Mouse (Mus musculus): Measurements from ENCODE around the gene Fuk.

Gene Fuk

GRCm38 (mm10) chr8:110901056-110901455 is 1.2 kb downstream of the Fuk start:
- DNase-seq (ENCODE audit: low read depth, low spot score) = no peak
- no peaks in the 10 kb centered on the region for H3K27me3 ChIP-seq (ENCODE audit: control insufficient read depth, insufficient read depth, low read length, poor library complexity, severe bottlenecking)
- H3K36me3 ChIP-seq (ENCODE audit: control insufficient read depth, insufficient read depth, low read length, poor library complexity, severe bottlenecking) = no peaks in the 10 kb centered on the region

GRCm38 (mm10) chr8:110897495-110897894 is 4.8 kb downstream of the Fuk start:
- no peak for DNase-seq (ENCODE audit: low read depth, low spot score)
- Histone ChIP-seq H3K27me3 (ENCODE audit: control insufficient read depth, insufficient read depth, low read length, poor library complexity, severe bottlenecking) (no peaks in the 10 kb centered on the region), H3K36me3 (ENCODE audit: control insufficient read depth, insufficient read depth, low read length, poor library complexity, severe bottlenecking) (no peaks in the 10 kb centered on the region)

GRCm38 (mm10) chr8:110895812-110896211 is 6.5 kb downstream of the Fuk start:
- Histone ChIP-seq H3K36me3 (ENCODE audit: control insufficient read depth, insufficient read depth, low read length, poor library complexity, severe bottlenecking) (no peaks in the 10 kb centered on the region), H3K27me3 (ENCODE audit: control insufficient read depth, insufficient read depth, low read length, poor library complexity, severe bottlenecking) (no peaks in the 10 kb centered on the region)
- DNase-seq (ENCODE audit: low read depth, low spot score) = no peak

- Histone ChIP-seq H3K27me3 (ENCODE audit: control insufficient read depth, insufficient read depth, low read length, poor library complexity, severe bottlenecking) (no peaks in the 10 kb centered on the region), H3K36me3 (ENCODE audit: control insufficient read depth, insufficient read depth, low read length, poor library complexity, severe bottlenecking) (no peaks in the 10 kb centered on the region)
- no peak for DNase-seq (ENCODE audit: low read depth, low spot score)
Measured at GRCm38 (mm10) chr8:110895254-110895653, 7.0 kb downstream of the Fuk start.

- H3K36me3 ChIP-seq (ENCODE audit: control insufficient read depth, insufficient read depth, low read length, poor library complexity, severe bottlenecking) = no peaks in the 10 kb centered on the region
- no peaks in the 10 kb centered on the region for H3K27me3 ChIP-seq (ENCODE audit: control insufficient read depth, insufficient read depth, low read length, poor library complexity, severe bottlenecking)
- no peak for DNase-seq (ENCODE audit: low read depth, low spot score)
Measured at GRCm38 (mm10) chr8:110894851-110895250, 7.4 kb downstream of the Fuk start.

GRCm38 (mm10) chr8:110892913-110893312 is 9.4 kb downstream of the Fuk start:
- H3K36me3 ChIP-seq (ENCODE audit: control insufficient read depth, insufficient read depth, low read length, poor library complexity, severe bottlenecking) = no peaks in the 10 kb centered on the region; the same call in 1 of the 2 replicates
- no peak for DNase-seq (ENCODE audit: low read depth, low spot score)
- H3K27me3 ChIP-seq (ENCODE audit: control insufficient read depth, insufficient read depth, low read length, poor library complexity, severe bottlenecking) = no peaks in the 10 kb centered on the region

GRCm38 (mm10) chr8:110892040-110892439 is 10.2 kb downstream of the Fuk start:
- no peak for DNase-seq (ENCODE audit: low read depth, low spot score)
- no peaks in the 10 kb centered on the region for H3K27me3 ChIP-seq (ENCODE audit: control insufficient read depth, insufficient read depth, low read length, poor library complexity, severe bottlenecking)
- no peaks in the 10 kb centered on the region; the same call in 1 of the 2 replicates for H3K36me3 ChIP-seq (ENCODE audit: control insufficient read depth, insufficient read depth, low read length, poor library complexity, severe bottlenecking)

GRCm38 (mm10) chr8:110889904-110890470 is 12.3 kb downstream of the Fuk start:
- H3K27me3 ChIP-seq (ENCODE audit: control insufficient read depth, insufficient read depth, low read length, poor library complexity, severe bottlenecking) = no peaks in the 10 kb centered on the region
- no peaks in the 10 kb centered on the region; the same call in 1 of the 2 replicates for H3K36me3 ChIP-seq (ENCODE audit: control insufficient read depth, insufficient read depth, low read length, poor library complexity, severe bottlenecking)
- DNase-seq (ENCODE audit: low read depth, low spot score) = no peak

GRCm38 (mm10) chr8:110888860-110889259 is 13.4 kb downstream of the Fuk start:
- H3K36me3 ChIP-seq (ENCODE audit: control insufficient read depth, insufficient read depth, low read length, poor library complexity, severe bottlenecking) = no peaks in the 10 kb centered on the region; the same call in 1 of the 2 replicates

GRCm38 (mm10) chr8:110888441-110888840 is 13.8 kb downstream of the Fuk start:
- Histone ChIP-seq H3K36me3 (ENCODE audit: control insufficient read depth, insufficient read depth, low read length, poor library complexity, severe bottlenecking) (no peaks in the 10 kb centered on the region; the same call in 1 of the 2 replicates), H3K27me3 (ENCODE audit: control insufficient read depth, insufficient read depth, low read length, poor library complexity, severe bottlenecking) (no peaks in the 10 kb centered on the region)
- no peak for DNase-seq (ENCODE audit: low read depth, low spot score)

More at GRCm38 (mm10) chr8:110888860-110889259, 13.4 kb downstream of the Fuk start:
- H3K27me3 ChIP-seq (ENCODE audit: control insufficient read depth, insufficient read depth, low read length, poor library complexity, severe bottlenecking) = no peaks in the 10 kb centered on the region
- no peak for DNase-seq (ENCODE audit: low read depth, low spot score)

GRCm38 (mm10) chr8:110887551-110887950 is 14.7 kb downstream of the Fuk start:
- no peaks in the 10 kb centered on the region for H3K27me3 ChIP-seq (ENCODE audit: control insufficient read depth, insufficient read depth, low read length, poor library complexity, severe bottlenecking)
- no peaks in the 10 kb centered on the region; the same call in 1 of the 2 replicates for H3K36me3 ChIP-seq (ENCODE audit: control insufficient read depth, insufficient read depth, low read length, poor library complexity, severe bottlenecking)
- DNase-seq (ENCODE audit: low read depth, low spot score) = no peak

- Histone ChIP-seq H3K27me3 (ENCODE audit: control insufficient read depth, insufficient read depth, low read length, poor library complexity, severe bottlenecking) (no peaks in the 10 kb centered on the region), H3K36me3 (ENCODE audit: control insufficient read depth, insufficient read depth, low read length, poor library complexity, severe bottlenecking) (peaks cover 2% of the 10 kb centered on the region; the same call in 1 of the 2 replicates)
- no peak for DNase-seq (ENCODE audit: low read depth, low spot score)
Measured at GRCm38 (mm10) chr8:110886634-110887033, 15.7 kb downstream of the Fuk start.

- peak; percentile 10 for DNase-seq (ENCODE audit: low read depth, low spot score)
- H3K36me3 ChIP-seq (ENCODE audit: control insufficient read depth, insufficient read depth, low read length, poor library complexity, severe bottlenecking) = peaks cover 7% of the 10 kb centered on the region
- H3K27me3 ChIP-seq (ENCODE audit: control insufficient read depth, insufficient read depth, low read length, poor library complexity, severe bottlenecking) = no peaks in the 10 kb centered on the region
Measured at GRCm38 (mm10) chr8:110883824-110884223, 18.5 kb downstream of the Fuk start.

- Histone ChIP-seq H3K36me3 (ENCODE audit: control insufficient read depth, insufficient read depth, low read length, poor library complexity, severe bottlenecking) (peaks cover 10% of the 10 kb centered on the region), H3K27me3 (ENCODE audit: control insufficient read depth, insufficient read depth, low read length, poor library complexity, severe bottlenecking) (no peaks in the 10 kb centered on the region)
- DNase-seq (ENCODE audit: low read depth, low spot score) = no peak
Measured at GRCm38 (mm10) chr8:110881741-110882310, 20.5 kb downstream of the Fuk start.

GRCm38 (mm10) chr8:110877862-110878261 is 24.4 kb downstream of the Fuk start:
- Histone ChIP-seq H3K27me3 (ENCODE audit: control insufficient read depth, insufficient read depth, low read length, poor library complexity, severe bottlenecking) (no peaks in the 10 kb centered on the region), H3K36me3 (ENCODE audit: control insufficient read depth, insufficient read depth, low read length, poor library complexity, severe bottlenecking) (peaks cover 15% of the 10 kb centered on the region)
- no peak for DNase-seq (ENCODE audit: low read depth, low spot score)

- Histone ChIP-seq H3K27me3 (ENCODE audit: control insufficient read depth, insufficient read depth, low read length, poor library complexity, severe bottlenecking) (no peaks in the 10 kb centered on the region), H3K36me3 (ENCODE audit: control insufficient read depth, insufficient read depth, low read length, poor library complexity, severe bottlenecking) (peaks cover 4% of the 10 kb centered on the region)
- DNase-seq (ENCODE audit: low read depth, low spot score) = no peak
Measured at GRCm38 (mm10) chr8:110870501-110870900, 31.8 kb downstream of the Fuk start.
